Mouse (Mus musculus) liver, adult 2 months (tissue): ENCODE measurements at regions not wholly inside any gene's neighbourhood (a gene's known extent, or its start where the extent isn't known, plus 50 kb on each side); places are given as distances from the start of the nearest gene placed in this dataset.
A peak's percentile ranks its signal among the peaks of the same experiment; 100 is the strongest.

Experiments
- DNase-seq: peaks from one replicate; pipeline ENCODE4 v3.0.0-alpha.2; 2011; ENCODE audit warnings: low read depth, low spot score; ENCODE audit errors: extremely low read depth
- H3K27ac ChIP-seq: fragments of 200-500 bp; replicated peaks from 2 replicates; pipeline ENCODE4 v1.5.1; 2012; ENCODE audit warnings: low read depth, mild to moderate bottlenecking, control low read depth, inconsistent platforms, low read length; ENCODE audit not compliant: insufficient read depth
- H3K27me3 ChIP-seq: fragments of 200-500 bp; 2 replicates; pipeline ENCODE4 v1.6.1; 2012; ENCODE audit warnings: mild to moderate bottlenecking, moderate library complexity, low read length, inconsistent platforms; ENCODE audit not compliant: control insufficient read depth, insufficient read depth
- H3K36me3 ChIP-seq: fragments of 200-500 bp; 2 replicates; pipeline ENCODE4 v1.6.1; 2012; ENCODE audit warnings: low read length, inconsistent platforms; ENCODE audit not compliant: control insufficient read depth, insufficient read depth
- H3K4me1 ChIP-seq: fragments of 200-500 bp; 2 replicates; pipeline ENCODE4 v1.6.1; 2011; ENCODE audit warnings: low read length; ENCODE audit not compliant: control insufficient read depth, insufficient read depth
- H3K4me3 ChIP-seq: fragments of 200-500 bp; 2 replicates; pipeline ENCODE4 v1.5.1; 2011; ENCODE audit warnings: low read depth, mild to moderate bottlenecking, control low read depth, low read length, moderate library complexity; ENCODE audit not compliant: insufficient read depth
- H3K79me2 ChIP-seq: fragments of 200-500 bp; 2 replicates; pipeline ENCODE4 v1.6.1; 2012; ENCODE audit warnings: inconsistent platforms, mild to moderate bottlenecking, low read length, moderate library complexity; ENCODE audit not compliant: control insufficient read depth, insufficient read depth
- H3K9ac ChIP-seq: fragments of 200-500 bp; 2 replicates; pipeline ENCODE4 v1.6.1; 2012; ENCODE audit warnings: low read depth, mild to moderate bottlenecking, control low read depth, inconsistent platforms, low read length
- CTCF ChIP-seq: fragments of 200-500 bp; IDR thresholded peaks from 2 replicates; pipeline ENCODE4 v1.5.1; 2011; ENCODE audit warnings: low read depth, low read length, control low read depth
- POLR2A ChIP-seq: fragments of 200-500 bp; IDR thresholded peaks from 2 replicates; pipeline ENCODE4 v1.6.1; 2011; ENCODE audit warnings: low read length, control low read depth; ENCODE audit not compliant: insufficient read depth; ENCODE audit errors: extremely low read depth
- WGBS: fragments of 180-500 bp; shearing (Covaris S2); methylation state at CpG from one replicate; pipeline ENCODE4 v1.1.7; 2018; 5-methylcytosine and 5-hydroxymethylcytosine counted together

DNA sequence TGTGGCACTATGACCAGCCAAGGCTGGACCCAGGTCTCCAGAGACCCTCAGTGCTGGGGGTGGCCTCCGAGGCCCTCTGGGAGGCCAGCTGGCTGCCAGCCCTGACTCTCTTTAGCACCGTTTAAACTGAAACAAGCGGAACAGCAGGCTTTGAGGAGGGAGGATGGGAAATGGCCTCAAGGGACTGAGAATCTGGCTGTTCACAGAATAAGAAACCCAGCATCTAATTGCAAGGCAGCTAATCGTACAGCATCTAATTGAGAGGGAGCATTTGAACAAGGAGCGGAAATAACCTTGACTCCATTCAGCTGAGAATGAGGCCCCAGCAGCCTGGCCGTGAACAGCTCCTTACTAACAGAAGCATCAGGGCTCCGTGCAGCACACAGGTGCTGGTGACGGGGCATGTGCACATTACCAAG, 129.2 kb upstream of the Nabp1 start:
- WGBS: 76% methylated on average over 8 of the region's 8 CpGs
- TF ChIP-seq POLR2A (no peak), CTCF (no peak)

GRCm38 (mm10) chr1:51602071-51602470, 123.8 kb upstream of the Nabp1 start:
- H3K79me2 ChIP-seq: no peaks in the 10 kb centered on the region

More for the DNA sequence above, 129.2 kb upstream of the Nabp1 start:
- Histone ChIP-seq H3K4me1 (no peaks in the 10 kb centered on the region), H3K27me3 (no peaks in the 10 kb centered on the region), H3K36me3 (no peaks in the 10 kb centered on the region), H3K4me3 (no peak overlapping the region), H3K9ac (no peak overlapping the region), H3K27ac (no peak overlapping the region), H3K79me2 (no peaks in the 10 kb centered on the region)
- DNase-seq: no peak

DNA sequence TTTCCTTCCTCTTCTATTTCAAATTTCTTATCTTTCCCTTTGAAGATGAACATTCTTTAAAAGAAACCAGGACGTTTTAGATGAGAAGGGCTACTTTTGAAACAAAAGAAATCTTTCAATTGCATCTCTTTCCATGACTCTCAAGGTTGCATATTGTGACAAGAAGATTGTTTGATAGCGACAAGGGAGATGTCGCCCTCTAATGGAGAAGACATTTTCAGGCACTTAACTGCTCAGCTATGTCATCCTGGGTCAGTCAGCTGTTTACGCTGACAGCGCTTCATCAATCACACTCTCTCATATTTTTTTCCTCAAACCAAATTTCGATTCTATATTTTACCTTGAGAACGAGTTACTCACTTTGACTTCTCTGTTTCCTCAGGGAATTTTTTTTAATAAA, 122.2 kb upstream of the Nabp1 start:
- Histone ChIP-seq H3K27me3 (no peaks in the 10 kb centered on the region), H3K36me3 (no peaks in the 10 kb centered on the region), H3K4me3 (no peak overlapping the region), H3K79me2 (no peaks in the 10 kb centered on the region), H3K4me1 (no peaks in the 10 kb centered on the region), H3K27ac (no peak overlapping the region), H3K9ac (no peak overlapping the region)
- WGBS: 24% methylated on average over 7 of the region's 7 CpGs
- peak; percentile 28; the same call in 1 of the 2 replicates for TF ChIP-seq CTCF
- TF ChIP-seq POLR2A: no peak
- peak; percentile 21 for DNase-seq

More at GRCm38 (mm10) chr1:51602071-51602470, 123.8 kb upstream of the Nabp1 start:
- Histone ChIP-seq H3K9ac (no peak overlapping the region), H3K27me3 (no peaks in the 10 kb centered on the region), H3K36me3 (no peaks in the 10 kb centered on the region), H3K27ac (no peak overlapping the region), H3K4me3 (no peak overlapping the region), H3K4me1 (no peaks in the 10 kb centered on the region)
- WGBS: 89% methylated on average over 6 of the region's 6 CpGs
- no peak for DNase-seq
- TF ChIP-seq POLR2A: no peak
- TF ChIP-seq CTCF: no peak

DNA sequence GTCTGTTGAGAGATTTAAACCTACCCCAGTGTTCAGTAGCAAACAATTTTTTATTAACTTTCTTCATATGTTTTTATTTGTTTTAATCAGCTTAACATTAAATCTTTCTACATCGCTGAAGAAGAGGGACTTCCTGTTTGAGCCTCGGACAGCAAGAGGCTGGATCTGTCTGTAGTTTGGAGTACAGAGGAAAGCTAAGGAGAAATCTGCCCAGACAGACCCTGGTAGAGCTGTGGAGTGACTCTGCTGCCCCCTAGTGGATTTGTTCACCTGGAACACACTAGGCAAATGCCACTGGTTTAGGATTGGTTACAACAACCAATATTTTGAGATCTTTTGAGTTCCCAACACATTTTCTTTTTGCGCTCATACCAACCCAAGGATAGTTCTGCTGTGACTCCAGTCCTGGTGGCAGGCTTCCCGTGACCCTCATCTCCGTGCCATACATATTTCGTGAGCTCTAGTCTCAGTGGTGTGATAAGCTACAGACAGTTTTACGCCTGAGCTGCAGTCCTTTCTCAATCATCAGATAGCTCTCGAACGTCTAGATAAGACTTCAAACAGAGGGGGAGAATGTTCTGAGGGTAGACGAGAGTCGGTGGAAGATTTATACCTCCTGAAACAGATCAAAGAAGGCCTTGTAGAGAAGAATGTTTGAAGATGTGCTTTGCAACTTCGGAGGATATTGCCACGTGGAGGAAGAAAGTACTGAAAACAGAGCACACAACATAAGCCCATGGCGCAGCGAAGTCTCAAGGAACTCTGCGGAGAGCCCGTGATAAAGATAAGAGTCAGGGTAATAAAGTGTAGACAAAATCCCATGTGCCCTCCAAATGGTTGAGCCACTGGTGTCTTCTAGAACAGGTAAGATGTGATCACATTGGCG, 119.0 kb upstream of the Nabp1 start:
- peak; percentile 61 for DNase-seq
- H3K27ac ChIP-seq: no peak overlapping the region
- no peak overlapping the region for H3K9ac ChIP-seq
- H3K4me1 ChIP-seq: no peaks in the 10 kb centered on the region
- no peaks in the 10 kb centered on the region for H3K27me3 ChIP-seq
- no peaks in the 10 kb centered on the region for H3K79me2 ChIP-seq
- no peak overlapping the region for H3K4me3 ChIP-seq
- 28% methylated on average over 18 of the region's 18 CpGs for WGBS
- H3K36me3 ChIP-seq: no peaks in the 10 kb centered on the region
- TF ChIP-seq CTCF (peak; percentile 68; the same call in 1 of the 2 replicates), POLR2A (no peak)

DNA sequence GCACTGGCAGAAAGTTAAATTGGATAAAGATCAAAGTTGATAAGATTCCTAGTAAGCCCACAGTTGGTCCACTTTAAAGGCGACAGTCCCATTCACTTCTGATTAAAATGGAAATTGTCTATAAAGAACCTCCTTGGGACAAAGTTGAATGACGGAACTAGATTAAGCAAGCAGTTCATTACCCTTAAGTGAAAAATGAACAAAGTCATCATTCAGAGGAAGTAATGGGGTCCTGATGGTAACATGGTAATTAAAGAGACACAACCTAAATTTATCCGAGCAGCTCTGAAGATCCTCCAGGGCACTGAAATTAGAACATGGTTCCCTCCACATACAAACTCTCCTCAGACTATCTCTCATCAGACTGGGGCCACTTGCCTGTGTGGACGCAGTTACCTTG, 116.4 kb upstream of the Nabp1 start:
- no peaks in the 10 kb centered on the region for H3K27me3 ChIP-seq
- WGBS: 87% methylated on average over 4 of the region's 4 CpGs
- TF ChIP-seq CTCF (no peak), POLR2A (no peak)
- no peaks in the 10 kb centered on the region for H3K4me1 ChIP-seq
- no peak overlapping the region for H3K9ac ChIP-seq
- no peaks in the 10 kb centered on the region for H3K79me2 ChIP-seq
- H3K4me3 ChIP-seq: no peak overlapping the region
- no peak overlapping the region for H3K27ac ChIP-seq
- no peak for DNase-seq
- no peaks in the 10 kb centered on the region for H3K36me3 ChIP-seq
